Mouse (Mus musculus): ENCODE results near the gene Mafb. TPM values are rescaled to one million over a fixed set of nuclear protein-coding genes. Genes with fewer than 3 reads are reported as not detected.

The Mafb gene
- not detected in 2 replicates for polyA plus RNA-seq (2012)

- no peak for TF ChIP-seq GATA1 (IDR thresholded peaks at IDR 0.05; ENCODE audit: low read length)
These were observed at the start of gene Mafb for GRCm38 (mm10) chr2:160366980-160367338. TSS of gene Mafb (minus strand) at chr2:160367065.

- TF ChIP-seq GATA1 (IDR thresholded peaks at IDR 0.05; ENCODE audit: low read length): no peak
These were observed 48.3 kb upstream of the Mafb start for GRCm38 (mm10) chr2:160415161-160415560.

- no peak for TF ChIP-seq GATA1 (IDR thresholded peaks at IDR 0.05; ENCODE audit: low read length)
These were observed 47.9 kb upstream of the Mafb start for GRCm38 (mm10) chr2:160414736-160415135.

- TF ChIP-seq GATA1 (IDR thresholded peaks at IDR 0.05; ENCODE audit: low read length): no peak
These were observed 47.1 kb upstream of the Mafb start for GRCm38 (mm10) chr2:160413982-160414381.

GRCm38 (mm10) chr2:160413055-160413454 lies 46.2 kb upstream of the Mafb start:
- no peak for TF ChIP-seq GATA1 (IDR thresholded peaks at IDR 0.05; ENCODE audit: low read length)

- TF ChIP-seq GATA1 (IDR thresholded peaks at IDR 0.05; ENCODE audit: low read length): no peak
These were observed 44.6 kb upstream of the Mafb start for GRCm38 (mm10) chr2:160411431-160411830.

- TF ChIP-seq GATA1 (IDR thresholded peaks at IDR 0.05; ENCODE audit: low read length): no peak
These were observed 40.9 kb upstream of the Mafb start for GRCm38 (mm10) chr2:160407720-160408119.

- no peak for TF ChIP-seq GATA1 (IDR thresholded peaks at IDR 0.05; ENCODE audit: low read length)
These were observed 30.9 kb upstream of the Mafb start for GRCm38 (mm10) chr2:160397747-160398146.

- no peak for TF ChIP-seq GATA1 (IDR thresholded peaks at IDR 0.05; ENCODE audit: low read length)
These were observed 27.9 kb upstream of the Mafb start for GRCm38 (mm10) chr2:160394735-160395134.

- TF ChIP-seq GATA1 (IDR thresholded peaks at IDR 0.05; ENCODE audit: low read length): no peak
These were observed 25.8 kb upstream of the Mafb start for GRCm38 (mm10) chr2:160392648-160393047.

GRCm38 (mm10) chr2:160388596-160388995 lies 21.7 kb upstream of the Mafb start:
- TF ChIP-seq GATA1 (IDR thresholded peaks at IDR 0.05; ENCODE audit: low read length): no peak

GRCm38 (mm10) chr2:160383418-160383817 lies 16.6 kb upstream of the Mafb start:
- TF ChIP-seq GATA1 (IDR thresholded peaks at IDR 0.05; ENCODE audit: low read length): no peak

- TF ChIP-seq GATA1 (IDR thresholded peaks at IDR 0.05; ENCODE audit: low read length): no peak
These were observed 11.4 kb upstream of the Mafb start for GRCm38 (mm10) chr2:160378271-160378670.

GRCm38 (mm10) chr2:160376236-160376635 lies 9.4 kb upstream of the Mafb start:
- TF ChIP-seq GATA1 (IDR thresholded peaks at IDR 0.05; ENCODE audit: low read length): no peak

GRCm38 (mm10) chr2:160369653-160370420 lies 3.0 kb upstream of the Mafb start:
- no peak for TF ChIP-seq GATA1 (IDR thresholded peaks at IDR 0.05; ENCODE audit: low read length)

- no peak for TF ChIP-seq GATA1 (IDR thresholded peaks at IDR 0.05; ENCODE audit: low read length)
These were observed 1.8 kb upstream of the Mafb start for GRCm38 (mm10) chr2:160368422-160369357.

Data from G1E-ER4 (cell line).